8 mouse cellular contexts compared by ENCODE assay signal in the genomic region with DNA sequence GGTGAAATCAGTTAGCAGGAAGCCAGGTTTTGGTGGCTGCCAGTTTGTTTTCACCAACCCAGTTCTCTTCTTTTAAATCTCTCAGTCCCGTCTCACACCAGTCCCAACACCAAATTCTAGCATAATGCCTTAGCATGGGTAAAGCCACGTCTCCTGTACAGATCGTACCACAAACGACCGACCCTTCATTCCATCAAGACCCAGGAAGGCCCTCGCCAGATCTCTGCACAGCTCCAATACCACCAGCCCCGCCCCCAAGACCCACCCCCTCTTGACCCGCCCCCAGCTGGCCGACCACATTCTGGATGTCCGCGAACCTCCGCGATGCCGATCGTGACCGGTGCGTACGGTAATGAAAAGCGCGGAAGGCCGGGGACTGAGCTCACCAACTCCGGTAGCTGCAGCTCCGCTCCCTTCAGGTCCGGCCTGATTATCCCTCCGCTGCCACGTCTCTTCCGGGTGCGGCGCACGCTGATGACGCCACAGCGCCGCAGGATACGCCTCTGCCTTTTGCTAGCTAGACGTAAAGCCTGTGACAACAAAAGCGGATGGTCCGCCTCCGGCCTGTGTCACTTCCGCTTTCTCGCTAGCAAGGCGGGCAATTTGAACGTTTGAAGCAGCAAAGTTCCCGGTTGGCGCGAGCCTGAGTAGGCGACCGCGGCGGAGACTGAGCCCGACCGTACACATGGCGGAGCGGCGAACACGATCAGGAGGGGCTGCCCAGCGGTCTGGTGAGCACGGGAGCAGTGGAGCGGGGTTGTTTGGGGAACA. TPM values are rescaled to one million over a fixed set of nuclear protein-coding genes. Genes with fewer than 3 reads are reported as not detected.
DNase-seq lines count a peak whose midpoint lies in the region; ATAC-seq lines count a peak whose summit lies in the region.

Gene Zfpl1, minus strand, starts transcription at position 479 of the 771 bp plus-strand sequence.
Gene Cdca5, plus strand, starts transcription at position 506 of the 771 bp plus-strand sequence.

- peaks cover 32% of the 10 kb centered on the region for H3K36me3 ChIP-seq in hindbrain, embryonic 13.5 days

- under 1% methylated on average over 58 of the region's 58 CpGs for WGBS in hindbrain, embryonic 13.5 days

- peak within 1 kb of the TSS; percentile 72 for H3K4me3 ChIP-seq in hindbrain, embryonic 13.5 days

- peak; percentile 89 for ATAC-seq in hindbrain, embryonic 13.5 days (ENCODE audit: low FRiP score)

- H3K27me3 ChIP-seq in hindbrain, embryonic 13.5 days: no peaks in the 10 kb centered on the region

- H3K9me3 ChIP-seq in hindbrain, embryonic 13.5 days: no peaks in the 10 kb centered on the region

- H3K4me2 ChIP-seq in hindbrain, embryonic 13.5 days: peak within 1 kb of the TSS; percentile 92

- peak within 1 kb of the TSS; percentile 81 for H3K9ac ChIP-seq in hindbrain, embryonic 13.5 days

- peaks cover 29% of the 10 kb centered on the region for H3K4me1 ChIP-seq in hindbrain, embryonic 13.5 days (replicated peaks)

- H3K27ac ChIP-seq in hindbrain, embryonic 13.5 days: peak within 1 kb of the TSS; percentile 71

- DNase-seq in NIH3T3 (ENCODE audit: low read depth): peak; percentile 100
- peak; percentile 98 for DNase-seq in cerebellum, postnatal 10 days
- DNase-seq in frontal cortex, postnatal 10 days (ENCODE audit: low spot score in 2 of 2): peak; percentile 96 to 97
- DNase-seq in layer of hippocampus, postnatal 25 days (ENCODE audit: extremely low spot score in 1 of 2, low spot score in 1 of 2): peak; percentile 90 to 92
- peak; percentile 97 for DNase-seq in lung, postnatal 25 days (ENCODE audit: low spot score)
- peak; percentile 99 for DNase-seq in retina, embryonic 14.5 days (ENCODE audit: low spot score)
- peak; percentile 96 for DNase-seq in thymus, postnatal 4 days

RNA-seq across cellular contexts. Expression of gene Zfpl1, which starts in this region (rescaled TPM):
- 79.2 and 82.5 TPM in 2 replicates for polyA plus RNA-seq in hindbrain, embryonic 13.5 days (2015; fragmentation: Nextera tagmentation; extraction: Ambion mirVana)
- 10 to 100 TPM; 37.1 to 44.2 TPM for total RNA-seq in layer of hippocampus, postnatal 25 days (2021)

RNA-seq across cellular contexts. Expression of gene Cdca5, which starts in this region (rescaled TPM):
- 8.2 and 9.2 TPM in 2 replicates for polyA plus RNA-seq in hindbrain, embryonic 13.5 days (2015; fragmentation: Nextera tagmentation; extraction: Ambion mirVana)
- total RNA-seq in layer of hippocampus, postnatal 25 days (2021): under 1 TPM in 1 of 2 experiments, not detected in 1; 0.37 TPM

Comparison
In these comparisons a context has a peak if more than half of its experiments do, and no peak if none do; other contexts are left out.
1. Peak in every context shown above with its lines: DNase-seq, ATAC-seq, H3K4me3 ChIP-seq and H3K27ac ChIP-seq.